Mouse (Mus musculus) kidney, adult 2 months (tissue): ENCODE results near the gene C2cd6.

Experiments
- CTCF ChIP-seq: fragments of 200-500 bp; conservative IDR thresholded peaks from 2 replicates; pipeline ENCODE4 v1.5.1; 2011; ENCODE audit warnings: low read depth, mild to moderate bottlenecking, control low read depth, low read length, moderate library complexity, mixed read lengths; ENCODE audit not compliant: insufficient read depth, insufficient read length
- POLR2A ChIP-seq: fragments of 200-500 bp; IDR thresholded peaks from one replicate; pipeline ENCODE4 v1.6.1; 2011; ENCODE audit warnings: low read depth, low read length, control low read depth

- no peak for TF ChIP-seq CTCF
- no peak for TF ChIP-seq POLR2A
Measured at GRCm38 (mm10) chr1:59037723-59038122, 57.0 kb downstream of the C2cd6 start.
